Mouse (Mus musculus): ENCODE measurements at regions not wholly inside any gene's neighbourhood (a gene's known extent, or its start where the extent isn't known, plus 50 kb on each side); places are given as distances from the start of the nearest gene placed in this dataset.

DNA sequence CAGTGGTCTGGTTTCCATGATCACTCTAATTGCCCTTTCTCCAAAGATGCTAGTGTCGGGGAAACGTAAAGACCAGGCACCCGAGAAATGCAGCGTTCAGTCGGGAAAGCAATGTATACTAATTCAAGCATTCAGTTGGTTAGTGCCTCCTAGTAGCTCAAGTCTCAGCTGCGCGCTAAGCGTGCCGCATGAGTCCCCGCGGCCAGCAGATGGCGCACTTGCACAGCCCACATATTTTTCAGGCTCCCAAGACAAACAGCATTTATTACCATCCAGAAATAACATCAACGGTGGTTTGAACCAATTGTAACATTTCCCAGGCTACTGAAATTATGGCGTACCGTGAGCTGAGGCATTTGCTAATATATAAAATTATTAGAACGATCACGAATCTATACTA lies 222.3 kb downstream of the Brms1l start:
- TF ChIP-seq POLR2A (IDR thresholded peaks at IDR 0.05; ENCODE audit: borderline replicate concordance, insufficient read depth, low read length) (no peak), CTCF (IDR thresholded peaks at IDR 0.05; ENCODE audit: borderline replicate concordance, insufficient read depth, low read depth, low read length) (peak; percentile 93)
- 8% methylated on average over 17 of the region's 17 CpGs for WGBS
- Histone ChIP-seq H3K27ac (ENCODE audit: insufficient read depth, low read length) (no peak overlapping the region), H3K4me1 (ENCODE audit: control insufficient read depth, insufficient read depth, low read length) (no peaks in the 10 kb centered on the region), H3K27me3 (ENCODE audit: control insufficient read depth, insufficient read depth, low read length) (no peaks in the 10 kb centered on the region; the same call in 1 of the 2 replicates), H3K4me3 (replicated peaks; ENCODE audit: insufficient read depth, low read depth, low read length) (no peak overlapping the region)
- DNase-seq: peak; percentile 50 to 71

DNA sequence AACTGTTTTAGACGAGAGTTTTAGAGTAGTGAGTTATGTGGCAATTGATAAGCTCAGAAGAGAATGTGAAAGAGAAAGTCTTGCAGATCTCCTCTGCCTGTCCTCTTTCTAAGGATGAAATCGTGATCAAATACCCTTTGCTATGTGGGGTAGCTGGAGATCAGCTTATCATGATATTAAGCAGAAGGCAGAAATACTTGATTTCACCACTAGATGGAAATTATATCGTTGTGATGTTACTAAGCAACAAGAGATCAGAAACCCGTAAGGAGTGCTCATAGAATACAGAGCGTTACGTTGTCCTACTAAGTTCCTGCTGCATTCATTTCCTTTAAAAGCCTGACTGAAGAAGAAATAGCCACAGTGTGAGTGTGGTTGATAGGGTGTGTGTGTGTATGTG lies 219.3 kb downstream of the Brms1l start:
- Histone ChIP-seq H3K27ac (ENCODE audit: insufficient read depth, low read length) (no peak overlapping the region), H3K4me3 (replicated peaks; ENCODE audit: insufficient read depth, low read depth, low read length) (no peak overlapping the region), H3K4me1 (ENCODE audit: control insufficient read depth, insufficient read depth, low read length) (no peaks in the 10 kb centered on the region), H3K27me3 (ENCODE audit: control insufficient read depth, insufficient read depth, low read length) (no peaks in the 10 kb centered on the region)
- no peak for DNase-seq
- 75% methylated on average over 6 of the region's 6 CpGs for WGBS
- TF ChIP-seq POLR2A (IDR thresholded peaks at IDR 0.05; ENCODE audit: borderline replicate concordance, insufficient read depth, low read length): no peak
- TF ChIP-seq CTCF (IDR thresholded peaks at IDR 0.05; ENCODE audit: borderline replicate concordance, insufficient read depth, low read depth, low read length): no peak

DNA sequence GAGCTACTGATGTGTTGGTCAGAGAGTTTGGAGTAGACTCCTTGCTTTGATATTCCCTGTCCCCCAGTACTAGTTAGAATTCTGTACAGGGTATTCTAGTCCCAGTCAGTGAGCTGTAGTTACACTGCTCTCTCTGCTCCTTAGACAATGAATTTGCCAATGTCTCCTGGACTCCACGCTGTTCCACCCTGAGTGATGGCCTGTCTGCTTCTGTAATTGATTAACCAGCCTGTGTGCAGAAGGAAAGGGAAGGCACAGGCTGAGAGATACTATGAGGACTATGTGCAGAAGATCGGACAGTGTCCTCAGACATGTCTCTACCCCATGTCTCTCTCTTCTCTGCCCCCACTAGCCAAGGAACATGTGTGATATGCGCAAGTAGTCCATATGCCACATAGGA lies 209.9 kb downstream of the Brms1l start:
- 84% methylated on average over 3 of the region's 3 CpGs for WGBS
- no peak for TF ChIP-seq CTCF (IDR thresholded peaks at IDR 0.05; ENCODE audit: borderline replicate concordance, insufficient read depth, low read depth, low read length)
- TF ChIP-seq POLR2A (IDR thresholded peaks at IDR 0.05; ENCODE audit: borderline replicate concordance, insufficient read depth, low read length): no peak
- H3K27me3 ChIP-seq (ENCODE audit: control insufficient read depth, insufficient read depth, low read length): no peaks in the 10 kb centered on the region
- DNase-seq: no peak
- no peak overlapping the region for H3K27ac ChIP-seq (ENCODE audit: insufficient read depth, low read length)
- H3K4me1 ChIP-seq (ENCODE audit: control insufficient read depth, insufficient read depth, low read length): no peaks in the 10 kb centered on the region
- H3K4me3 ChIP-seq (replicated peaks; ENCODE audit: insufficient read depth, low read depth, low read length): no peak overlapping the region

DNA sequence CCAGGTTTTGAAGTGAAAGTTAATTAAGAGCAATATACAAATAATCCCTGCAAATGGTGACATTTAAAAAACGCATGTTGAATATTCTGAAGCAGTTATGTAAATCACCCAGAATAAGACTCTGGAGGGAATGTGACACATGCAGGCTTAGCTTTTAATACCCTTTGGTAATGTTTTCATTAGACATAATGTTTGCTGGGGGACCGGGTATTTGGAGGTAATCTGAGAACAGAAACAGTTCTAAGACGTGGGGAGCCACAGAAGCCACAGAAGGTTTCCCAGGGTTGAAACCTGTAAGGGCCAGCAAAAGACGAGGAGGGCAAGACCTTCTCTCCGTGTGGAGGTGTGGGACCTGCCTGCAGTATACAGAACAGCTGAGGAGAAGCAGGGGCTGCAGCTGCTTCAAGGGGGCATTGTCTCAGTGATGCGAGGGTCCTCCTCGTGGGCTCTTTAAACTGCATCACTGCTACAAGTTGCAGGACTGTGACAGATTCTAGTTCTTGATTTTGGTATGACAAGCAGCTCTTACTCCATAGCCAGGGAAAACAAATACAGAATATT lies 184.9 kb downstream of the Brms1l start:
- H3K4me3 ChIP-seq (replicated peaks; ENCODE audit: insufficient read depth, low read depth, low read length): no peak overlapping the region
- H3K4me1 ChIP-seq (ENCODE audit: control insufficient read depth, insufficient read depth, low read length): no peaks in the 10 kb centered on the region
- WGBS: 25% methylated on average over 7 of the region's 7 CpGs
- no peak overlapping the region for H3K27ac ChIP-seq (ENCODE audit: insufficient read depth, low read length)
- DNase-seq: no peak
- TF ChIP-seq CTCF (IDR thresholded peaks at IDR 0.05; ENCODE audit: borderline replicate concordance, insufficient read depth, low read depth, low read length): no peak
- no peak for TF ChIP-seq POLR2A (IDR thresholded peaks at IDR 0.05; ENCODE audit: borderline replicate concordance, insufficient read depth, low read length)
- H3K27me3 ChIP-seq (ENCODE audit: control insufficient read depth, insufficient read depth, low read length): no peaks in the 10 kb centered on the region

DNA sequence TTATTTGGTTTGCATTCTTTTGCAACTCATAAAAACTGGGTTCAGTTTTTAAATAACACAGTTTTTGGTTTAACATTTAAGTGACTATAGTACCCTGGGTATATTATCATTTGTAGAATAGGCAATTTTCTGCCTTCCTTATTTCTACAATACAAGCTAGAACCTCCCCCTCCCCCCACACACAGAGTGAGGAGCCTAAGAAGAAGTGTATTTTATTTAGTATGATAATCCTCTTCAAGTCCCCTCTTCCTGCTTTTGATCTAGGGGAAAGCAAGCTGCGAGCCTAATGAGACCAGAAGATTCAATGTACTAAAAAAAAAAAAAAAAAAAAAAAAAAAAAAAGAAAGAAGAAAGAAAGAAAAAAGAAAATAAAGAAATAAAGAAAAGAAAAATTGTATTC lies 184.4 kb downstream of the Brms1l start:
- Histone ChIP-seq H3K4me3 (replicated peaks; ENCODE audit: insufficient read depth, low read depth, low read length) (no peak overlapping the region), H3K27me3 (ENCODE audit: control insufficient read depth, insufficient read depth, low read length) (no peaks in the 10 kb centered on the region), H3K4me1 (ENCODE audit: control insufficient read depth, insufficient read depth, low read length) (no peaks in the 10 kb centered on the region), H3K27ac (ENCODE audit: insufficient read depth, low read length) (no peak overlapping the region)
- no peak for DNase-seq
- TF ChIP-seq POLR2A (IDR thresholded peaks at IDR 0.05; ENCODE audit: borderline replicate concordance, insufficient read depth, low read length): no peak
- TF ChIP-seq CTCF (IDR thresholded peaks at IDR 0.05; ENCODE audit: borderline replicate concordance, insufficient read depth, low read depth, low read length): no peak
- WGBS: 23% methylated on average over 1 of the region's 1 CpGs

DNA sequence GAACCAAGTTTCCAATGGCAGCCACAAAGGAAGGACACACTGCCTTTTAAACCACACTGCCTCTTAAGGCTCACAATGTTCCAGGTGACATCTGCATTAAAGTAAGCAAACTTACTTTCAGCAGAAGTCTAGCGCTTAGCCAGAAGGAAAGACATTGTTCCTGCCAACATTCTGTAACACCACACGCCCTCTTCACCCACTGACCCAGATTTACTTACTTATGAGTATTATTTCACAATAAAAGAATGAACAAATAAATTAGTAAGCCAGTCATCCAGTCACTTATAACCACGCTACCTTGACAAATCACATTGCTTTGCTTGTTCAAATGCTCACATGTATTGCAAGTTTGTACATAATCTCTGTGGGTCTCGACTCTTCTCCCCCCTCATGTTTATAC lies 173.9 kb downstream of the Brms1l start:
- H3K27me3 ChIP-seq (ENCODE audit: control insufficient read depth, insufficient read depth, low read length): no peaks in the 10 kb centered on the region
- no peak overlapping the region for H3K4me3 ChIP-seq (replicated peaks; ENCODE audit: insufficient read depth, low read depth, low read length)
- no peaks in the 10 kb centered on the region for H3K4me1 ChIP-seq (ENCODE audit: control insufficient read depth, insufficient read depth, low read length)
- no peak overlapping the region for H3K27ac ChIP-seq (ENCODE audit: insufficient read depth, low read length)
- 71% methylated on average over 4 of the region's 4 CpGs for WGBS
- no peak for DNase-seq
- no peak for TF ChIP-seq POLR2A (IDR thresholded peaks at IDR 0.05; ENCODE audit: borderline replicate concordance, insufficient read depth, low read length)
- no peak for TF ChIP-seq CTCF (IDR thresholded peaks at IDR 0.05; ENCODE audit: borderline replicate concordance, insufficient read depth, low read depth, low read length)

DNA sequence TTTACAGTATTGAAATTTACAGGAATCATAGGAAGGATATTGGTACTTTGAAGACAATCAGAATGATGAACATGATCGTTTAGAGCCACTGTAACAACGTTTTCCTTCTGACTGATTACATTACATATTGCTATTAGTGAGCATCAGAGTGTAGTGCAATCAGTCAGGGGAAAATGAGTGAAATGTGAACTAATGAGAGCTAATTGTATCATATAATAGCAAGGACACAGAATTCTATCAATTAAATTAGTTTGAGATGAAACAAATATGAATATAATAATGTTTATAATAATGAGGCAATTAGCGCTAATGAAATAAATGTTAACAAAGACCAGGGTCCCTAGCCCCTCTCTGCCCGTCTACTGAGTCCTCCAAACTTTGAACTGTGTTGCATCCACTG lies 169.7 kb downstream of the Brms1l start:
- no peaks in the 10 kb centered on the region for H3K27me3 ChIP-seq (ENCODE audit: control insufficient read depth, insufficient read depth, low read length)
- no peak for DNase-seq
- no peak overlapping the region for H3K27ac ChIP-seq (ENCODE audit: insufficient read depth, low read length)
- H3K4me1 ChIP-seq (ENCODE audit: control insufficient read depth, insufficient read depth, low read length): no peaks in the 10 kb centered on the region
- TF ChIP-seq POLR2A (IDR thresholded peaks at IDR 0.05; ENCODE audit: borderline replicate concordance, insufficient read depth, low read length) (no peak), CTCF (IDR thresholded peaks at IDR 0.05; ENCODE audit: borderline replicate concordance, insufficient read depth, low read depth, low read length) (no peak)
- no peak overlapping the region for H3K4me3 ChIP-seq (replicated peaks; ENCODE audit: insufficient read depth, low read depth, low read length)
- 77% methylated on average over 4 of the region's 4 CpGs for WGBS

DNA sequence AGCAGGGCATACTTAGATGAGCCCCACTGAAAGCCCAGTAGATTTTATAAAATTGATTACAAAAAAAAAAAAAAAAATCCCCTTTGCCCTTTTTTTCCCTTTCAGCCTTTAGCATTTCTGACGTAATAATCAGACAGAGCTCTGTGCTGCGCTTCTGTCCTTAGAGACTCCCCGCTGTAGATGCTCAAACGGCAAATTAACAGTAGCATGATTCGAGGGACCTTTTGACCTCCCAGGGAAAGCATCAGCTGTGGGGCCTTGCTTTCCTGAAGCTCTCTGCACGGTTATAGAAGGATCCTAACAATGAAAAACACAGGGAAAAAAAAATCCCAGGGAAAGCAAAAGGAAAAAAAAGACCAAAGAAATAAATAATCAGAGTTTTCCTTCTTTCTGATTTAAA lies 169.2 kb downstream of the Brms1l start:
- 31% methylated on average over 6 of the region's 6 CpGs for WGBS
- no peaks in the 10 kb centered on the region for H3K27me3 ChIP-seq (ENCODE audit: control insufficient read depth, insufficient read depth, low read length)
- no peak for TF ChIP-seq POLR2A (IDR thresholded peaks at IDR 0.05; ENCODE audit: borderline replicate concordance, insufficient read depth, low read length)
- TF ChIP-seq CTCF (IDR thresholded peaks at IDR 0.05; ENCODE audit: borderline replicate concordance, insufficient read depth, low read depth, low read length): no peak

More for the DNA sequence above, 169.2 kb downstream of the Brms1l start:
- H3K27ac ChIP-seq (ENCODE audit: insufficient read depth, low read length): no peak overlapping the region
- DNase-seq: no peak
- H3K4me3 ChIP-seq (replicated peaks; ENCODE audit: insufficient read depth, low read depth, low read length): no peak overlapping the region
- no peaks in the 10 kb centered on the region for H3K4me1 ChIP-seq (ENCODE audit: control insufficient read depth, insufficient read depth, low read length)

Data from cerebellum, adult 2 months (tissue).